Mouse (Mus musculus) ovary, postnatal 14 days (tissue): ENCODE measurements at regions not wholly inside any gene's neighbourhood (a gene's known extent, or its start where the extent isn't known, plus 50 kb on each side); places are given as distances from the start of the nearest gene placed in this dataset.

Experiments
- DNase-seq: peaks from one replicate; pipeline ENCODE4 v3.0.0; 2022; ENCODE audit warnings: low spot score

DNA sequence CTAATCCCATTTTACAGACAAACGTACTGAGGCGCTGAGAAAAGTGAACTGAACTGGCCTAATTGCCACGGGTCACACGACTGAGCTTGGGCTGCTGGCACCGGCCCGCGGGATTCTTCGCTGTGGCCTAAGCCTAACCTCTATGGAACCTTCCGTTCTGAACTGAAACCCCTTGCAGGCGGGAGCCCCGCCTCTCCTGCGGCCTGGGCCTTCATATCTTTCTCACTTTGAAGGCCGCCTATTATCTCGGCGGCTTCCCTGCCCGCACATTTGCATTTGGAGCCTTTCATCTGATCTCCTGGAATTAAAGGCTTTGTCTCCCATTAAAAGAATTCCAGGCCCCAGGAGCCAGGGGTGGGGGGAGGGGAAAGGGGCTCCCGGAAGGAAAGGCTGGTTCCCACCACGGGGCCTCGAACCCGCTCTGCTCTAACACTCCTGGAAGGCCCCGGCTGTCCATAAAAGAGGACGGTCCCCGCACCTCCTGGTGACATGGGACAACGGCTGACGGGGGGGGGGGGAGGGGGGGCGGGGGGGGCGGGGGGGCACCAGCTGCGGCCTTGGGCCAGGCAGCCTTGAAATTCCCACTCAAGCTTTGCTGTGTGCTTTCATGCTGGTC, 122.9 kb upstream of the Pja1 start:
- DNase-seq = no peak

DNA sequence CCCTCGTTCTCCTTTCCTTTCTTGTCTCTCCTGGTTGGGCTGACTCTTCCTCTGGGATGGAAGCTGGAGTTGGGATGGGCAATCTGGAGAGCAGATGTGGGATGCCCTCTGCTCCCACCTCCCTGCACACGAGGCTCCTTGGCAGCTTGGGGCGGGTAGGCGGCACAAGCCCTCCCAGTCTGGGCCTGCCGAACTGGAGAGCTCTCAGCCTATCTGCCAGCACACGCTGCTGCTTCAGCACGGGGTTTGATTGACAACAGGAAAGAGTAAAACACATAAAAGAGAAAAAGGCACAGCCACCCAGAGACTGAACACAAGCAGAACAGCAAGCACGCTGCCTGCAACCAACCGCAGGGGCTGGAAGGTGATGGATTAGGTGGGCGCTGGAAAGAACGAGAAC, 121.9 kb upstream of the Pja1 start:
- no peak for DNase-seq

DNA sequence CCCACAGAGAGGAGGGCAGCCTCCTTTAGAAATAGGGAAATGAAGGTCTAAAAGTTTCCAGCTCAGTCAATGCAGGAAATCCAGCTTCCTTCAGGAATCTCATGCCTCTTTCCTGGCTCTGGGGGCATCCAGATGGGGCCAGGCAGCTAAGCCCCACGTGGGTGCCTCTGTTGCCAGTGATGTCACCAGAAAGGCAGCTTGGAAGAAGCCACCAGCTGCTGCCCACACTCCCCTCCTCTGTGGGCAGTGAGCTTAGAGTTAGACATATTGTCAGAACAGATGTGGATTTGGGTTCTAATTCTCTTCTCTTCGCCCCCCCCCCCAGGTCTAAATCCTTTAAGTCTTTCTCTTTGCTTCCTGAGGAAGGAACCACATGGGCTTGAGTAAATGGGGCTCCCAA, 116.2 kb upstream of the Pja1 start:
- DNase-seq = no peak

DNA sequence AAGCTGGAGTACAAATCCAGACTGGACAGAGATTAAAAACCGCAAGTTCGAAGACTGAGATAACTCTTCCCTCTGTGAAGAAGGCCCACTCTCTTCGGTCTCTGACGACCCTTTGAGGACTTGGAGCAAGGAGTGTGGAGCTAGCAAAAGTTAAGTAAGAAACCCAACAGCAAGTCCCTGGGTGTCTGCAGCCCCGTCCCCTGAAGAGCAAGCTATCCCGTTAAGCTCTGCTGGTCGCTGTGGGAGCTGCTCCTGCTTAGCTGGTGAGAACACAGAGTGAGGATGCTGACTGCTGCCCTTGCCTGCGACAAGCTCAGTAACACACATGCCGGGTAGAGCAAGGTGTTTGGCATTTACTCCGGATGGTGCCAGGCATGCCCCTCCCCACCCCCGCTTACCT, 115.2 kb upstream of the Pja1 start:
- DNase-seq = no peak

DNA sequence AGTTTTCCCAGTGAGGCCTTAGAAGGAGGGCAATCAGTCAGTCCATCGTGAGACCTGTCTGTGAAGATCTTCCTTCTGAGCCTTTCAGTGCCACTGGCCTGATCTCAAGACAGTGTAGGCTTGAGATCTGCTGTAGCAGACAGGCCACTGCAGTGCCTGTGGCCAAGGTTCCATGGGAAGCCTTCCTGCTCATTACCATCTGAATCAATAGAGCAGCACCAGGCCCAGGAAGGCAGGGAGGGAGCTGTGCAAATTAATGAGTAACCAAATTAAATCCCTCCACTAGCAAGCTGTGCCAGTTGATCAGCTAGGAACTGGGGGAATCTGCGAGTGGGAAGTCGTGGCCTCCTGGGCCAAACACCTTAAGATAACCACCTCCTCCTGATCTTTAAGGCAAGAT, 114.6 kb upstream of the Pja1 start:
- no peak for DNase-seq

DNA sequence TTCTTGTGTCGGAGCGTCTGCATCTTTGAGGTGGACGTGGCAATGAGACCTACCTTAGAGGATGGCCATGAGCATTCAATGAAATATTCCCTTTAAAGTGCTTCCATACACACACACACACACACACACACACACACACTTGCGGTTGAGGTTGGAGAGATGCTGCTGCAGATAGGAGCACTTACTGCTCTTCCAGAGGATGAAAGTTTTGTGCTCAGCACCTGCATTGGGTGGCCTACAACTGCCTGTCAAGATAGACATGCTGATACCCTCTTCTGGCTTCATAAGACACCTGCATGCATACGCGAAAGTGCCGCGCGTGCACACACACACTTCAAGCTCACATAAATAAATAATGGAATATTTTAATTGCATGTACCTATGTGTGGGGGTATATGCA, 111.5 kb upstream of the Pja1 start:
- no peak for DNase-seq

DNA sequence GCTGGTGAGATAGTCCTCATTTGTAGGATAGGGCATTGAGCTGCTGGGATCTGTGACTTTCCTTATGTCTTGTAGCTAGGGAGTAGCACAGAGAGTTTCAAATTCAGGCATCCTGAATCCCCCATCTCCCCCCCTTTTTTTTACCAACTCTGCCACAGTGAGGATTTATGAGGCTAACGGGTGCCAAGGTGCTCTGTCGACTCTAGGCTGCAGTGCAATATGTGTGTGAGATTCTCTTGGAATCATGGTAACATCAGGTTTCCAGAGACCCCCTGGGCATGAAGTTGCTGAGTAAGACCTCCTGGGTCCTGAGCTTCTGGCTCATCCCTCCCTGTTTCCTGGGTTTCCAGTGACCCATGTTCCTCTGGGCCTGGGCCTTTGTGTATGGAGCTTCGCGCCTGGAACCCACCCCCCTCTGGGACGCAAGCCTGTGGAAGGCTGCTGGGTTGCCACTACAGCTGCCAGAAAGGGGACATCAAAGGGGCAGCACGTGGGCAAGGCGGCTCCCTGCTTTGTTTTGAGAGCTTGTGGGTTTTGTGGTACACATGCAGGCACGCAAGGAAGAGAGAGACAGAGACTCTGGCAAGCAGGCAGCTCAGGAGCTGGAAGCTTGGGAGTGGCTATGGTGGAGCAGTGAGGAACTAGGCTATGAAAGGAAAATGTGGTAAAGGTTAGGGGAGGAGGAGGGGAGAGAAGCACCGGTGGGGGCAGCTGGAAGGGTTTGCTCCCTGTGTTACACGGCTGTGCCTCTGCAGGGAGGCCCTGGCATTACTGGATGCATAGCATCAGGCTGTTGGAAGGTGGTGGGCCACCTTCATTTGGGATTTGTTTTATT, 110.8 kb upstream of the Pja1 start:
- no peak for DNase-seq

DNA sequence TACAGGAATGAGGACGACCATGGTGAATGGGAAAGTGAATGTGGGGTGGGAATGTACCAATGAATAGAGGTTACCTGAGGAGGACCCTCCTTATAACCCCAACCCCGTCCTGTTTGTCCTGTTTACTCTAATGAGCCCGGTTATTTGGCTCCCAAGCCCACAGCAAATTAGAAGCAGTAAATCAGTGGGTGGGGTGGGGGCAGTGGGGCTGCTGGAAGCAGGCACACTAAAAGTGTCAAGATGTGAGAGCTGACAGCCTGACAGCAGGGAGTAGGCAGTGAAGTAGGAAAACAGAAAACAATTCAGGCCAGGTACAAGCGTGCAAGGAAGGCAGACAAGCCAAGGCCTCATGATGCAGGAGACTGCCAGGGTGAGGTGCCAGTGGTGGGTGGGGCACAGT, 108.1 kb upstream of the Pja1 start:
- no peak for DNase-seq

DNA sequence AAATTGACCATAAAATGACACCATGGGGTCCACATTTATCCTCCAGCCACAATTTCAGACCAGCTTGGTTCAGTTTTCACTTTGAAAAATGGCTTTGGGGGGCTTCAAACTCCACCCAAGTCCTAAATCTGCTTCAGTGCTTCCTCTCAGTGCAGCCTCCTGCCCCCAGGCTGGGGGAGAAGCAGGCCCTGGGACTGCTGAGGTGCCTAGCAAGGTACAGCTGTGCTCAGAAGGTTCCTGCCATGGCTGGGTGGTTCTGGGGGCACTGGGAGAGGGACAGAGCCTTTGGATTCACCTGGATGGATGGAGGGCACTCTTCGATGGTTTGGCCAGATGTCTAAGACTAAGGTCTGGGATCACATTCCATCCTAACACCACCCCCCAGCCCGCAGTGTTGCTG, 107.7 kb upstream of the Pja1 start:
- no peak for DNase-seq

DNA sequence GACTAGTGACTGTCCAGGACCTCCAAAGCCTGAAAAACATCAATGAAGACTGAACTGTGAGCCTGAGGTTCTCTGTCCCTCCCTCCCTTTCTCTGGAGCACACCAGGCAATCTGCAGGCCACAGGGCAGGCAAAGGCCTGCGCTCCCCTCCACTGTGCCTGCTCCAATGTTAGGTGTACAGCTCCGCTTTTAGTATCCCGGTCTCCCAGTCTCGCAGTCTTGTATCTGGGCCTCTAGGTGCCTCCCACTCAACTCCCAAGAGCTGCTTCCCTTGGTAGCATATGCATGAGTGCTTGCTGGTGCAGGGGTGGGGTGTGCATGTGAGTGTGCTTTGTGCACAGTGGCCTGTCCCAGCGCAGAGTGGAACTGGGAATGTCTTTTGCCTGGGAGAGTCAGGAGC, 104.0 kb upstream of the Pja1 start:
- DNase-seq = no peak

DNA sequence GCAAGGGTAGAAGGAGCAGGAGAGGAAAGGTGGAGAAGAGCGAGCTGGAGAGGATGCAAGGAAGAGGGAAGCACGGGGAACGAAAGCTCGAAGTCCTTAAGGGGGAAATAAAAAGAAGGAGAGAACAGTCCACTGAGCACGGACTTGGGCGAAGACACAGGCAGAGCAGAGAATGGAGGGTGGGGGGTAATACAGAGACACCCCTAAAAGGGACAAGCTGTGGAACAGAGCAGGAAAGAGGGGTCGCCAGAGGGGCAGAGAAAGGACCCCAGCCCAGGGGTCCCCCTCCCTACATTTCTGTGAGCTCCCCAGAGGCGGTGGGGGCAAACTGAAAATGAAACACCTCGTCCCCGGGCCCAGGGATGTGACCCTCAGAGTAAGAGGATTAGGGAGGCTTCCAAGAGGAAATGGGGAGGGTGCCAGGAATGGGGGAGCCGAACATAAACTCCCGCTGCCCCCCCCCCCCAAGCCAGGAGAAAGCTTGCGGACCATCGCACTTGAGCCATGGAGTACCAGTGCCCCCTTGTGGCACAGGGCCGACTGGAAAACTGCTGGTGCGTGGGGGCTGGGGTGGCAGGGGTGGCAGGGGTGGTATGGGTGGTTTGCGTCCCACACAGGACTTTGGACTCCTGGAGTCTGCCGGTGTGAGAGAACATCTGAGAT, 103.5 kb upstream of the Pja1 start:
- DNase-seq = peak; percentile 37

DNA sequence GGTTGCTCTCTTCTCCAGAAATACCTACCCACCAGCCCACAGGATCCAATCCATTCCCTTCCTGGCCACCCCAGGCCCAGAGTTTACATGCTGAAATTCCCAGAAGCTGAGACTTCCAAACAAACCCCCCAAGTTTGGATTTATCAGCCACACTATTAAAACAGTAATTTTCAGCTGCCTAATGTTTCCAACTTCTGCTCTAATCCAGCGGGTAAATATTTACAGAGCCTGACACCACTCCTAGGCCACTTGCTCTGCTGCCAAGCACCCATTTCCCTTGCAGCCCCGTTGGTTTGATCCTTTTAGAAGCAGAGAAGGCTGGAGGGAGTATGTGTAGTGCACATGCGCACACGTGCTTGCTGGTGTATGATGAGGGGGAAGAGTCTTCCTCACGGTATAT, 99.1 kb upstream of the Pja1 start:
- no peak for DNase-seq

DNA sequence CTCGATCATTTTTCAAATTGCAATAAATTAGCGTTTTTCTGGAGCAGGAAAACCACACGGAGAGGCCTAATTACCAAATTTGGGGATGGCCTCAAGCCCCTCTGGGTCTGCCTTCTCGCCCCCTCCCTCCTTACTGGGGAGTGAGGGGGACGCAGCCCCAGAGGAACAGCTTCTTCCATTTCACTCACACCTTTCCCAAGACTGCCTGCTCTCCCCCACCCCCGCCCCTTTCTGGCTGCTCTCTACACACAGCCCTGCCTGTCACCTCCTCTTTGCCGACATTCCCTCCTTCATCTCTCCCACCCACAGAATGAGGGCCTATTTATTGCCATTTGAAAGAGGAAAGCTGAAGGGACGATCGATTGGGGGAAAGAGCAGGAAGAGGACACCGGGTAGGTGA, 97.2 kb upstream of the Pja1 start:
- DNase-seq = no peak

DNA sequence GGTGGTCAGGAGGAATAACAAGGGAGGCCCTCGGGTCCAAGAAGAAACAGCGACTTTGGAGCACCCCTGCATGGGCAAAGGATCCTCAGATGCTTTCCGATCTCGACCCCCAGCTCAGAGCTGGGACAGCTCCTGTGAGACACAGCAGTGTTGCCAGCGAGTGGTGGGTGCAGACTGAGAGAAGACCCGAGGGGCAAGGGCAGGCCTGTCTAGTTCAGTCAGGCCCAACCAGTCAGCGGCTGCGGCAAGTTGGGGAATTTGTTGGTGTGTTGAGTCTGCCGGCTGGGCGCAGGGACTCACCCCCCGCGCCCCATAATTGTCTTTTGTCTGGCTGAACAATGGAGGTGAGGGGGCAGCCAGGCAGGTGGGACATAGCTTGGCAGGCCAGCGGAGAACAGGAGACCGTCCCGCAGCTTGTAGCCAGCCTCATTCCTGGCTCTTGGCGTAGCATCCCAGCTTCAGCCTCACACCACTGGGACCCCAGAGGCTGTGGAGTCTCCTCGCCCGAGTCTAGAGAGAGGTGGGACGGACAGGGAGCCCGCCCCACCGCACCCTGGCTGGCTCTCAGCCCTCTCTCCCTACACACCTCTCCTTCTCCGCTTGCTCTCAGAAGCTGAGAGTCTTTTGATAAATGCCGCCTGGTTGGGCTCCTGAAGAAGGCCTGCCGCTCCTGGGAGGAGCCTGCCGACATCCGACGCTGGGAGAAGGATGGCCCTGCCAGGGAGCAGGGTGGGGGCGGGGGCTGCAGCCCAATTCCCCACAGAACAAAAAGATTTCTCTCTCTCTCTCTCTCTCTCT, 96.5 kb upstream of the Pja1 start:
- no peak for DNase-seq

DNA sequence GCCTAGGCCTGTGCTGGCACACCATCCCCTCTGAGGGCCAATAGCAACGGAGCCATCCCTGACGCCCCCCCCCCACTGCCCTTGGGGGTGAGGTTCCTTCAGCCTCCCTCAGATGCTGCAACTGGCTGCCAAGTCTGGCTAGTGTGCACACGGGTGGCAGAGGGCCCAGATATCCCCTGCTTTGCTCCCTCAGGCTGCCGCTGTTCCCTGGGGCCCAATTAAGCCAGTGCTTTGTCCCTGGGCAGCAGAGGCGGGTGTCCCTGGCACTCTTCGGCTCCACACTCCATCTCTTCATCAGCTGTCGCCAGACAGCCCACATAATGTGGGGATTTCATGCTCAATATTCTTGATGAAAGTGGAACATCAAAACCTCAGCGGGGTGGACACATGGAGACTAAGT, 90.9 kb upstream of the Pja1 start:
- no peak for DNase-seq

DNA sequence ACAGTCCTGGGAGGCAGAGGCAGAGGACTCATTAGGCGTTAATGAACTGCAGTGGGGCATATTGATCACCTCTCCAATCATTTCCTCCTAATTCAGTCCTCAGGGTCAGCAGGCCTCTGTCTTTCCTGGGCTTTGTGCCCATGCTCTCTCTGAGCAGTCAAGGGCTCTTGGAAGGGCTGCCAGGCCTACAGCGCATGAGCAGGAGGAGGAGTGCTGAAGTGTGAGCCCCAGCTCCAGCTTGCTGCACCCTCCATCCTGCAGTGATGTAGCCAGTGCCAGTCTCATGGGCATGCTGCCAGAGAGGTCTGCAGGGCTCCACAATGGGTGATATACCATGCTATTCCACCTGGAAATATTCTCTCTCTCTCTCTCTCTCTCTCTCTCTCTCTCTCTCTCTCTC, 89.6 kb upstream of the Pja1 start:
- no peak for DNase-seq

DNA sequence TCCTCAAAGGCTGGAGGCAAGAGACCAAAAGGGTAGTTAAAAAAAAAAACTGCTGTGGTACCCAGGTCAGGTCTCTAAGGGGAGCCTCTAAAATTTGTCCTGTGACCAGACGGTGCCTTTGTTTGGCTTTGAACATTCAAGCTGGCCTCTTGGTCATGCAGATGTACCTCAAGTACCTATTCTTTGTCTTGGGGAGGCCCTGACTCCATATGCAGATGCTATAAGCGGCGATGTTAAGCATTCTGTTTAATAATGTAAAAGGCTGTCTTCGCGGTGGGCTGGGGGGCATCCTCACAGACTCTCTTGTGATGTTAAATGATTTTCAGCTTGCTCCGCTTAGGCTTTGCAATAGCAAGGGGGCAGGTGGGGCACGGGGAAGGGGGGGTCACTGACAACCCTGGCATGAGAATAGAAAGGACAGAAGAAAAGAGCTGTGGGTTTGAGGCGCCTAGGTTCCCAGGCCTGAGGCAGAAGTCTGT, 85.8 kb upstream of the Pja1 start:
- DNase-seq = no peak

DNA sequence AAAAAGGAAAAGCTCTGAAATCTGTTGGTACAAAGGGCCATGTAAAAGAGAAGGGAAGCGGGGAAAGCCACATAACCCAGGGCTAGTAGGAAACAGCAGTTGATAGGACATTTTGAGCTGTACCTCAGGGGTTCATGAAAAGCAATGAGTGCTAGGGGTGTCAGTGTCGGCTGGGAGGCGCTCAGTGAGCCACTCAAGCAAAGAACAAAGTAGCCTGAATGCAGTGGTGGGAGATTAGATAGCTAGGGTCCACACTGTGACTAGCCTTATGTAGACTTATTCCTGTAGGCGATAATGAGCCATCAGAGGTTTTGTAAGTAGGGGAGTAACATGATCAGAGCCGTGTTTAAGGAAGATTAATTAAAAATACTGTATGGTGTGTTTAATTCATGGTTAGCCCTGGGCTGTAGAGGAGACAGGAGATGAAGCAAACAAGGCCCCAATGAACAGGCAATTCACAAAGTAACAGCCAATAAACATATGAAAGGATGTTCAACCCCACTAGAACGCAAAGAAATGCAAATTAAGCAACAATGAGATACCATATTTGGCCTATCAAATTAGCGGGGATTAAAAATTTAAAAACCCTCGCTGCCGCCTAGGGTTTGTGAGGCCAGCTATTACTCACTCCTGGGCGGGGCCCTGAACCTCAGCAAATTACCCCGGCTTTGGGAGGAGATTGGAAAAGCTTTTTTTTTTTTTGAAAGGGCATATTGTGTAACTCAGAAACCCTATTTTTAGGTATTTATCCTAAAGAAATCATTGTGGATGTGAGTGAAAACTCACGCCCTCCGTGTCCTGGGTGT, 85.1 kb upstream of the Pja1 start:
- DNase-seq = no peak

DNA sequence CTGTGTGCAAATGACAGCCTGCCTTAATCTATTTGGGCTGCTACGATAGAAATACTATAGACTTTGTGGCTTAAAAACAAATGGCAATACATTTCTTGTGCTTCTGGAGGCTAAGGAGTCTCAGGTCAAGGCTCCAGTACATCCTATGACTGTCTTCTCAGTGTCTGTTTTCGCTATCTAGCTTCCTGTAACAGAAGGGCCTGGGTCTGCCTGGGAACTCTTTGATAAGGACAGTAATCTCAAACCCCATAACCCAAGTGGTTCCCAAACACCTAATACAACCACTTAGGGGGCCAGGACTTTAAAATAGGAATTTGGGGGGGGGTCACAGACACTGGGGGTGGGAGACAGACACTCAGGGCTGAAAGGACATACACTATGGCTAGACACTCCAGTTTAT, 81.7 kb upstream of the Pja1 start:
- no peak for DNase-seq

DNA sequence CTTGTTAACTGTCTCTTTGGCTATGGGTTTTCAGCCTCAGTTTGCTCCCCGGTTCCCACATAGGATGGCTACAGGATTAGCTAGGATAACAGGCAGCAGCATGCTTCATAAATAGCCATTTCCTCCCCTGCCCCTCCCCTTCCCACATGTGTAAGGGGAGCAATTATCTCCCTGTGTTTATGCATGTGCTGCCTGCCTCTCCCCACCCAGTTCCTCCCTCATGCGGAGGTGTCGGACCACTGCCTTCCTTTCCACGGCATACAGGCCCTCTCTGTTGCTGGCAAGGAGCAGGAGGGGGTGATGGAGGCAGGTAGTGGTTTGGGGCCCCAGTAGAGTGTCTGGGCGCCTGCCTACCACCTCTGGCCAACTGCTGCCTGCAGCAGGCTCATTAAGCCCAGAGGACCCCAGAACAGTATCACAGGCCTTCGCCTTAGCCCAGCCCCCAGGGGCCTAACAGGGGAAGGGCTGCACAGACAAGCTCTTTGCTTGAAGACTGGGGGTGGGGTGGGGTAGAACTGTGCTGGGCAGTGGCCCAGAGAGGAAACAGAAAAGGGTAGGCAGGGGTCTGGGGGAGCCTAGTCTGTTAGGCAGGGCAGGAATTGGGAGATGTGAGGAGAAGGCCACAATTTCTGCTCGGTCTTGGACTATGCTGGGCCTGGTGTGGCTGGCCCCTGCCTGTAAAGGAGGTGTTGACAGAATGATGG, 79.1 kb upstream of the Pja1 start:
- no peak for DNase-seq
